Mouse (Mus musculus): ENCODE measurements around the gene Trem3.

- TF ChIP-seq CTCF (IDR thresholded peaks at IDR 0.05; ENCODE audit: low read depth) (no peak), EP300 (IDR thresholded peaks at IDR 0.05; ENCODE audit: low read depth) (no peak)
Observed at GRCm38 (mm10) chr17:48235773-48236370, 11.7 kb upstream of the Trem3 start.

Data from heart, postnatal 0 days (tissue).